Mouse (Mus musculus) embryonic facial prominence, embryonic 13.5 days (tissue): ENCODE data around the gene Tmed5. TPM values are rescaled to one million over a fixed set of nuclear protein-coding genes. Genes with fewer than 3 reads are reported as not detected.

Experiments used
- ATAC-seq: fragments of 200-750 bp; cut with Nextera tagmentation; 2 replicates; pipeline ENCODE4 v1.8.0; 2017; ENCODE audit warnings: low read depth; ENCODE audit not compliant: insufficient number of reproducible peaks, insufficient read depth, low FRiP score, low TSS enrichment
- H3K27ac ChIP-seq: fragments of 300-500 bp; sonication (generic); 2 replicates; pipeline ENCODE4 v1.5.1; 2015; ENCODE audit warnings: moderate library complexity, mild to moderate bottlenecking, inconsistent platforms
- H3K27me3 ChIP-seq: fragments of 300-500 bp; sonication (generic); 2 replicates; pipeline ENCODE4 v1.6.1; 2015; ENCODE audit warnings: mild to moderate bottlenecking, inconsistent platforms
- H3K36me3 ChIP-seq: fragments of 300-500 bp; sonication (generic); 2 replicates; pipeline ENCODE4 v1.6.1; 2015; ENCODE audit warnings: mild to moderate bottlenecking, inconsistent platforms
- H3K4me1 ChIP-seq: fragments of 300-500 bp; sonication (generic); 2 replicates; pipeline ENCODE4 v1.6.1; 2015; ENCODE audit warnings: inconsistent platforms
- H3K4me2 ChIP-seq: fragments of 300-500 bp; sonication (generic); 2 replicates; pipeline ENCODE4 v1.6.1; 2015; ENCODE audit warnings: moderate library complexity, mild to moderate bottlenecking, inconsistent platforms
- H3K4me3 ChIP-seq: fragments of 300-500 bp; sonication (generic); 2 replicates; pipeline ENCODE4 v1.5.1; 2015; ENCODE audit warnings: mild to moderate bottlenecking, inconsistent platforms
- H3K9ac ChIP-seq: fragments of 300-500 bp; sonication (generic); 2 replicates; pipeline ENCODE4 v1.6.1; 2015; ENCODE audit warnings: mild to moderate bottlenecking, inconsistent platforms
- H3K9me3 ChIP-seq: fragments of 300-500 bp; sonication (generic); 2 replicates; pipeline ENCODE4 v1.6.1; 2016; ENCODE audit warnings: inconsistent platforms
- WGBS: fragments of 180-500 bp; shearing (Covaris S2); methylation state at CpG from one replicate; pipeline ENCODE4 v1.1.7; 2015; ENCODE audit warnings: mixed read lengths; 5-methylcytosine and 5-hydroxymethylcytosine counted together
- polyA plus RNA-seq: library from polyadenylated mRNA; unstranded; fragments of >200 nt; fragmentation: Nextera tagmentation; extraction: Ambion mirVana; gene quantifications from 2 replicates; pipeline ENCODE4 v1.2.1, GENCODE M21; 2015

The Tmed5 gene
- 28.1 and 30.4 TPM in 2 replicates for polyA plus RNA-seq

DNA sequence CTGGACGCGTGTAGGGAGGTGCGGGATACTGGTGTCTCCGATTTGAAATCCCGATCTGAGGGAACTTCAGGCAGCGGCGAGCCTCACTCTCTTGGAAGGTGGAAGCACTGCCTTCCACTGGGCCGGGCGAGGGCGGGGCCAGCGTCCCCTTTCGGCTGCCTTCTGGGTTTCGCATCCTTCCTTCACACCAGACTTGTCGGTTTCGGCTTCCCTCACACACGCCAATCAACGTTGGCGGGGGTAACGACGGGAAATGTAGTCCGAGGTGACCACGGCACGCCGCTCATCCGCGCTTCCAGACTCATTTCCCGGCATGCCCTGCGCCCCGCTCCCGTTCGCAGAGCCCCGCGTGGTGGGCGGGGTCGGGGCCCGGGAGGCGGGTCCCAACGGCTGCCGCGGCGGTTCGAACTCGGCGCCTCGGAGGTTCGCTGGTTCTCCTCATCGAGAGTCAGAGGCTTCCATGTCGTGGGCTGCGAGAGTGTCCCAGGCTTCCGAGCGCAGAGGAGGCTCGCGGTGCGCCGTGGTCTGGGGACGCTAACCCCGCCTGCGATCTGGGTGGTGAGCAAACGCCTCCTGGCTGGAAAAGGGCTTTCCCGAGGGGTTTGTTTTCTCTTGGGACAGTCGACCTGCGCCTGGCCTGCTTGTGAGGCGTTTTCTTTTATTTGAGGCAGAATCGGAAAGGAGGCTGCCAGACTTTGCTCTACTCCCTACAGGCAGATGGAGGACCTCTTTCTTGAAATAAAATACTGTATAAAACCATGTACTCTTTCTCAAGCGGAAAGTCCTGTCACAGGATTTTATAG, at the start of gene Tmed5, which contains the start of gene Ccdc18:
Gene Tmed5, minus strand, starts transcription at position 180 of the 803 bp plus-strand sequence.
Gene Ccdc18, plus strand, starts transcription at position 435 of the 803 bp plus-strand sequence.
- peak within 1 kb of the TSS; percentile 66 for H3K4me2 ChIP-seq
- H3K27me3 ChIP-seq: no peaks in the 10 kb centered on the region
- peaks cover 11% of the 10 kb centered on the region for H3K4me1 ChIP-seq
- H3K9ac ChIP-seq: peak within 1 kb of the TSS; percentile 87
- no peaks in the 10 kb centered on the region for H3K9me3 ChIP-seq
- H3K4me3 ChIP-seq: peak within 1 kb of the TSS; percentile 87
- H3K36me3 ChIP-seq: peaks cover 5% of the 10 kb centered on the region; the same call in 1 of the 2 replicates
- peak; percentile 99 for ATAC-seq
- peak within 1 kb of the TSS; percentile 89 for H3K27ac ChIP-seq
- WGBS: under 1% methylated on average over 65 of the region's 65 CpGs

DNA sequence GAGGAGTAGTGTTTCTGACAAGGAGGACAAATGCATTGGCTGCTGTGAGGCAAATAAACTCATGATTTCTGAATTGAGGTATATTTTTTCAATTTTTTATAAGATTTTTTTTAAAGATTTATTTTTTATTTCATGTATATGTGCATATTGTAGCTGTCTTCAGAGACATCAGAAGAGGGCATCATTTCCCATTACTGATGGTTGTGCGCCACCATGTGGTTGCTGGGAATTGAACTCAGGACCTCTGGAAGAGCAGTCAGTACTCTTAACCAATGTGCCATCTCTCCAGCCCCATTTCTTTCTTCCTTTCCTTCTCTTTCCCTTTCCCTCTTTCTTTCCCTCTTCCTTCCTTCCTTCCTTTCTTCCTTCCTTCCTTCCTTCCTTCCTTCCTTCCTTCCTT, 31.3 kb upstream of the Tmed5 start:
- H3K27me3 ChIP-seq: no peaks in the 10 kb centered on the region
- WGBS: 19% methylated on average over 1 of the region's 1 CpGs
- no peaks in the 10 kb centered on the region for H3K36me3 ChIP-seq
- ATAC-seq: no peak
- no peak overlapping the region for H3K4me2 ChIP-seq
- no peak overlapping the region for H3K27ac ChIP-seq
- no peaks in the 10 kb centered on the region for H3K4me1 ChIP-seq
- H3K4me3 ChIP-seq: no peak overlapping the region
- H3K9me3 ChIP-seq: no peaks in the 10 kb centered on the region
- H3K9ac ChIP-seq: no peak overlapping the region

DNA sequence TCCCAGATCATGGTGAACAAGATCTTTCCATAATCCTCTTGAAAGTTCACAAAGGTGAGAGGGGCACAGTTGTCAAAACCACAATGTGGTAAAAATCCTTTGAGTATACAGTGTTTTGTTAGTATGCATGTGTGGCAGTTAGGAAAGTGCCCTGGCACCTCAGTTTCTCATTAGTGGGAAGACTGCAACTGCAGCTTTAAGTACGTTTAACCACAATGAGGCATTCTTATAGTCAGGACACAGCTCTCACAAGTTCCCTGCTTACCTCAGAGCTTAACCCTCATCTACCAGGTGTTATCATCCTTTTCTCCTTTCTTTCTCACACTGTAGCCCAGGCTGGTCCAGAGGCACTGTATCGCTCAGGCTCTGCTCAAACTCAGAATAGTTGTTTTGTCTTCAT, 28.4 kb upstream of the Tmed5 start:
- no peaks in the 10 kb centered on the region for H3K27me3 ChIP-seq
- H3K4me3 ChIP-seq: no peak overlapping the region
- H3K36me3 ChIP-seq: no peaks in the 10 kb centered on the region
- H3K9me3 ChIP-seq: no peaks in the 10 kb centered on the region
- 72% methylated on average over 2 of the region's 2 CpGs for WGBS
- H3K9ac ChIP-seq: no peak overlapping the region
- H3K27ac ChIP-seq: no peak overlapping the region
- H3K4me1 ChIP-seq: no peaks in the 10 kb centered on the region
- ATAC-seq: no peak
- no peak overlapping the region for H3K4me2 ChIP-seq

DNA sequence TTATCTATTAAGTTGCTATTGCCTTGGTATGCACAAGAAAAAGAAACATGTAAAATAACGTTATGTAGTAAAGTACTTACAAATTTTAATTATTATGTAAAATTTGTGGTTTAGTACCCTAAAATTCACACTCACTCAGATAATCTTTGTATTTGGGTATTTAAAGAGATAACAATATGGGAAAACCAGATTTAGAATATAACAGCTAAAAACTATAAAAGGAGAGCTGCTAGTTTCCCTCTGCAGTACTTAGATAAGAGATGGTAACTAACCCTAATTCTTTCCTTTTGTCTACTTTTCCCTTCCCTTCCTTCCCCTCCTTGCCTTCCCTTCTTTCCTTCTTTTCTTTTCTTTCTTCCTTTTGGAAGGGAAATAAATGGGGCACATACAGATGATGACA, 20.2 kb upstream of the Tmed5 start:
- ATAC-seq: no peak
- H3K4me1 ChIP-seq: no peaks in the 10 kb centered on the region
- H3K27ac ChIP-seq: no peak overlapping the region
- H3K36me3 ChIP-seq: no peaks in the 10 kb centered on the region
- no peaks in the 10 kb centered on the region for H3K9me3 ChIP-seq
- no peaks in the 10 kb centered on the region for H3K27me3 ChIP-seq
- whole genome bisulfite sequencing: 83% methylated on average over 1 of the region's 1 CpGs
- H3K4me2 ChIP-seq: no peak overlapping the region
- H3K9ac ChIP-seq: no peak overlapping the region
- no peak overlapping the region for H3K4me3 ChIP-seq

DNA sequence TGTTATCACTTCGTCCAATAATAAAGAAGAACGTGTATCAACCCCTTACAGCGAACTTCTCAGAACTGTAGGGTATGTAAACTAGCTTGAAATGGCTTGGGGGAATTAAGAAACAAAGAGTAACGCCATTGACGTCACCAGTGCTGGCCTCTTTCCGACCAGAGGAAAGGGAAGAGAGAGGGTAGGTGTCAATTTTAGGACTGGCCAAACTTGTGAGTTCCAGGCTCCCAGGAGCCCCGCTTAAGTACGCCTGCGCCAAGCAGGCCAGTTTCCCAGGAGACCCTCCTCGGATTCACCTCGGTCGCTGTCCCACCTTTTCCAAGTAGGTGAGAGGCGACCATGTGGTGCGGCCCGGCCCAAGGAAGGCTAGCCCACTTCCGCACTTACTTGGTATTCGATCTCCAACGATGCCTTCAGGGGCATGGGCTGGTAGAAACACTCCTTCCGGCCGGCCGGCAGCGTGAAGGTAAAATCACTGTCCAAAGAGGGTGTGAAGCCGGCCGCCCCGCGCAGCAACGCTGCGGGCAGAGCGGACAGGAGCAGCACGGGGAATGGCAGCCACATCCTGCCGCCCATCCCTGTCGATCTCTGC, 475 bp downstream of the Tmed5 start:
- Histone ChIP-seq H3K4me1 (peaks cover 11% of the 10 kb centered on the region), H3K4me2 (peak overlapping the region; percentile 66), H3K27me3 (no peaks in the 10 kb centered on the region), H3K4me3 (peak overlapping the region; percentile 87), H3K9ac (peak overlapping the region; percentile 87), H3K36me3 (peaks cover 7% of the 10 kb centered on the region; the same call in 1 of the 2 replicates), H3K27ac (peak overlapping the region; percentile 89), H3K9me3 (no peaks in the 10 kb centered on the region)
- whole genome bisulfite sequencing: 0% methylated on average over 32 of the region's 32 CpGs
- ATAC-seq: peak; percentile 21

DNA sequence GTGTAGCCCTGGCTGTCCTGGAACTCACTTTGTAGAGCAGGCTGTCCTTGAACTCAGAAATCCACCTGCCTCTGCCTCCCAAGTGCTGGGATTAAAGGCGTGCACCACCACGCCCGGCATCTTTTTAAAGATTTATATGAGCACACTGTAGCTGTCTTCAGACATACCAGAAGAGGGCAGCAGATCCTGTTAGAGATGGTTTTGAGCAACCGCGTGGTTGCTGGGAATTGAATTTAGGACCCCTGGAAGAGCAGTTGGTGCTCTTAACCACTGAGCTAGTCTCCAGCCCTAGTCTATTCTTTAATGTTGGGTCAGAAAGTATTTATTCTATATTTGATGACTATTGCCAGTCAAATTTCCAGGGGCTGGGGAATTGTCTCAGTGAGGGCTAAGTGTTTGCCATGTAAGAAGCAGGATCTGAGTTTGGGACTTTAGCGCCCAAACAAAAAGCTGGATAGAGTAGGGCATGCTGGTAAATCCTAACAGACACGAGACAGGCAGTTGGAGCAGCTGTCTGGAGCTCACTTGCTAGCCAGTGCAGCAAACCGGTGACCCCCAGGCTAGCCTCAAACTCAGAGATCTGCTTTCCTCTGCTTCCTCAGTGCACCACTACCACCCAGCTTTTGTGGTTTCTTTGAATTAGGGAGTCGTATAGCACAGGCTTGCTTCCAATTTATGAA, 12.1 kb downstream of the Tmed5 start:
- ATAC-seq: no peak
- H3K9me3 ChIP-seq: no peaks in the 10 kb centered on the region
- H3K9ac ChIP-seq: no peak overlapping the region
- H3K36me3 ChIP-seq: peaks cover 12% of the 10 kb centered on the region
- 83% methylated on average over 9 of the region's 9 CpGs for WGBS
- no peak overlapping the region for H3K4me2 ChIP-seq
- no peak overlapping the region for H3K27ac ChIP-seq
- H3K27me3 ChIP-seq: no peaks in the 10 kb centered on the region
- H3K4me1 ChIP-seq: no peaks in the 10 kb centered on the region
- no peak overlapping the region for H3K4me3 ChIP-seq

DNA sequence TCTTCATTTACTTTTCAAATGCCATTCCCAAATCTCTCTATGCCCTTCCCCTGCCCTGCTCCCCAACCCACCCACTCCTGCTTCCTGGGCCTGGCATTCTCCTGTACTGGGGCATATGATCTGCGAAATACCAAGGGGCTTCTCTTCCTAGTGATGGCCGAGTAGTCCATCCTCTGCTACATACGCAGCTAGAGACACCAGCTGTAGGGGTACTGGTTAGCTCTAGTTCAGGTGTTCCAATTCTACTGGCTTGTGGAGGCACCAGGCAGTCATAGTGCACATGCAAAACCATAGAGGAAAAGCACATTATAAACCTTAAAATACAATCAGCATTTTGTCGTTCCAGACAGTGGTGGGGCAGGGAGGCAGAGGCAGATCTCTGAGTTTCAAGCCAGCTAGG, 14.7 kb downstream of the Tmed5 start:
- H3K9ac ChIP-seq: no peak overlapping the region
- H3K4me2 ChIP-seq: no peak overlapping the region
- 91% methylated on average over 4 of the region's 4 CpGs for WGBS
- H3K27ac ChIP-seq: no peak overlapping the region
- ATAC-seq: no peak
- no peaks in the 10 kb centered on the region for H3K27me3 ChIP-seq
- H3K4me3 ChIP-seq: no peak overlapping the region
- no peaks in the 10 kb centered on the region for H3K9me3 ChIP-seq
- H3K4me1 ChIP-seq: no peaks in the 10 kb centered on the region
- peaks cover 9% of the 10 kb centered on the region; the same call in 1 of the 2 replicates for H3K36me3 ChIP-seq

DNA sequence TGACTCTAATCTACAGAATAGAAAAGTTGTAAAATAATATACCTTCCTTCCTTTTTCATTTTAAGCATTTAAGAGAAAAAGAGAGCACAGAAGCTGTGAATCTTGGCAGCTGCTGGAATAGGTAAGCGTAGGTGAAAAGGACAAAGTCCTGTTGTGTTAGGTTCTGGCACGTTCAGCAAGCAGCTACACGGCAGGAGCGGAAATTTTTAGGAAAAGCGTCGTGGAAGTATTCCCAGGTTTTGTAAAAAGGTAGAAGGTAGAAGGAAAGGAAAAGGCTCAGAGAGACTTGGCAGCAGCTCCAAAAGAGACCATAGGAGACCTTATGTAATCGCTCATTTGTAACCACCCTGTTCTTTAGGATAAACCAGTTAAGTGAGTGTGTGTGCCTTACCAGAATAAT, 23.1 kb downstream of the Tmed5 start:
- ATAC-seq: no peak
- H3K9me3 ChIP-seq: no peaks in the 10 kb centered on the region
- H3K4me3 ChIP-seq: no peak overlapping the region
- H3K36me3 ChIP-seq: peaks cover 32% of the 10 kb centered on the region
- WGBS: 94% methylated on average over 7 of the region's 7 CpGs
- H3K27me3 ChIP-seq: no peaks in the 10 kb centered on the region
- H3K9ac ChIP-seq: no peak overlapping the region
- no peak overlapping the region for H3K4me2 ChIP-seq
- no peak overlapping the region for H3K27ac ChIP-seq
- no peaks in the 10 kb centered on the region for H3K4me1 ChIP-seq

DNA sequence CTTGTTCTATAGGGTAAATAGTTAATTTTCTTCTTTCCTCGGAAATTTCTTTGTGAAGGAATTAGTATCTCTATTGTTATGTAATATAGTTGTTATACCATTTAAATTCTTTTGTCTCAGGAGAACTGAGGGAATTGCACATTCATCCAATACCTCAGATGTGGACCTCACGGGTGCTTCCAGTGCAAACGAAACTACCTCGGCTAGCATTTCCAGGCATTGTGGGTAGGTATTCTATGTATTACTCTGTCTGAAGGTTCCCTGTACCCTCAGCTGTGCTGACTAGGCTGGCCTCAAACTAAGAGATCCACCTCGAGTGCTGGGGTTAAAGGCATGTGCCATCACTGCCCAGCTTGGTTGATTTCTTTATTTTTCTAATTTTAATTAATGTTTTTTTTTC, 28.1 kb downstream of the Tmed5 start:
- WGBS: 83% methylated on average over 5 of the region's 5 CpGs
- peaks cover 58% of the 10 kb centered on the region for H3K36me3 ChIP-seq
- H3K27me3 ChIP-seq: no peaks in the 10 kb centered on the region

DNA sequence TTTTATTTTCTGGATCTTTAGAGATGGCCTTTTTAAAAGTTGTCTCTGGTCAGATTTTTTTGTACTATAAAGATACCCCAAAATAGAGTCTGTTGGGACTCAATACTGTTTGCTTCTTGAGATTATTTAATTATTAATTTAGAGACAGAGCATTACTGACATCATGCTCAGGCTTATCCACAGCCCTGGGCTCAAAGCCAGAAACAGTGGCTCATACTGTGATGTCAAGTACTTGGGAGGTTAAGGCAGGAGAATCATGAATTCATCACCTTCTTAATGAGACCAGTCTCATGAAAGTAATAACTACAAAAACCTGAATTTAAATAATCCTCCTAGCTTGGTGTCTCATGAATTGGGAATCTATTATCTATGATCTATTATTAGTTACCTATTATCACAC, 32.2 kb downstream of the Tmed5 start:
- Histone ChIP-seq H3K9ac (no peak overlapping the region), H3K4me1 (no peaks in the 10 kb centered on the region), H3K9me3 (no peaks in the 10 kb centered on the region), H3K27me3 (no peaks in the 10 kb centered on the region), H3K36me3 (peaks cover 66% of the 10 kb centered on the region), H3K4me3 (no peak overlapping the region), H3K4me2 (no peak overlapping the region), H3K27ac (no peak overlapping the region)
- ATAC-seq: no peak

More for the DNA sequence above, 28.1 kb downstream of the Tmed5 start:
- no peak overlapping the region for H3K27ac ChIP-seq
- H3K4me2 ChIP-seq: no peak overlapping the region
- H3K4me3 ChIP-seq: no peak overlapping the region
- ATAC-seq: no peak
- H3K9ac ChIP-seq: no peak overlapping the region
- H3K4me1 ChIP-seq: no peaks in the 10 kb centered on the region
- no peaks in the 10 kb centered on the region for H3K9me3 ChIP-seq

DNA sequence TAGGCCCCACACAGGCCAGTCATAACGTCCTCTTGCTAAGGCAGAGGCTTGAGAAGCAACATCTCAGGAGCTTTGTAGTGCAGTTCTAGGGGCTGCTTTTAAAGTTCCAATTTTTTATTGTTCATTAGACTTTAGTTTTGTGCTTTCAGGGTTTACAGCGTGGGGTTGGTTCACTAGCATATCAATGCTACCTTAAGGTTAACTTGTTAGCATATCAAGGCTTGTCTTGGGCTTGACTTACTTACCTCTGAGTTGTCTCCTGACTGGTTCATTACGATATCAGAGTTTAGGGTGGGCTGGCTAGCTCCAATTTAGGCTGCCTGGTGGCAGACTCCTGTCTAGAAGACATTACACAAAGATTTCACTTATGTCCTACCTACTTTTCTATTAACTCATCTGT, 34.7 kb downstream of the Tmed5 start:
- no peaks in the 10 kb centered on the region for H3K4me1 ChIP-seq
- no peak overlapping the region for H3K27ac ChIP-seq
- WGBS: 94% methylated on average over 3 of the region's 3 CpGs
- H3K4me2 ChIP-seq: no peak overlapping the region
- peaks cover 63% of the 10 kb centered on the region for H3K36me3 ChIP-seq
- H3K9ac ChIP-seq: no peak overlapping the region
- no peak for ATAC-seq
- H3K27me3 ChIP-seq: no peaks in the 10 kb centered on the region
- H3K9me3 ChIP-seq: no peaks in the 10 kb centered on the region
- H3K4me3 ChIP-seq: no peak overlapping the region
